8 mouse cellular contexts compared by ENCODE assay signal in genomic region chr4:120286761-120287241, GRCm38 (mm10). TPM values are rescaled to one million over a fixed set of nuclear protein-coding genes. Genes with fewer than 3 reads are reported as not detected.
DNase-seq lines count a peak whose midpoint lies in the region; ATAC-seq and TF ChIP-seq lines count a peak whose summit lies in the region.

No protein-coding gene starts in this region.

- H3K4me3 ChIP-seq in kidney, adult 2 months (ENCODE audit: insufficient read depth, low read depth, low read length): peak overlapping the region; percentile 39
- peak overlapping the region; percentile 61 for H3K4me3 ChIP-seq in forebrain, embryonic 15.5 days
- peak overlapping the region; percentile 64 for H3K4me3 ChIP-seq in limb, embryonic 13.5 days
- H3K4me3 ChIP-seq in neural tube, embryonic 13.5 days: peak overlapping the region; percentile 79

- TF ChIP-seq POLR2A in kidney, adult 2 months (IDR thresholded peaks at IDR 0.05; ENCODE audit: low read depth, low read length): no peak

- no peaks in the 10 kb centered on the region for H3K27me3 ChIP-seq in kidney, adult 2 months (replicated peaks; ENCODE audit: control insufficient read depth, insufficient read depth, low read length)
- no peaks in the 10 kb centered on the region for H3K27me3 ChIP-seq in forebrain, embryonic 15.5 days
- H3K27me3 ChIP-seq in limb, embryonic 13.5 days: peaks cover 91% of the 10 kb centered on the region
- H3K27me3 ChIP-seq in neural tube, embryonic 13.5 days: peaks cover 39% of the 10 kb centered on the region

- H3K27ac ChIP-seq in kidney, adult 2 months (ENCODE audit: insufficient read depth, low read depth, low read length): no peak overlapping the region
- peak overlapping the region; percentile 97 for H3K27ac ChIP-seq in forebrain, embryonic 15.5 days (replicated peaks)
- H3K27ac ChIP-seq in limb, embryonic 13.5 days: no peak overlapping the region
- peak overlapping the region; percentile 85 for H3K27ac ChIP-seq in neural tube, embryonic 13.5 days (replicated peaks)

- H3K4me2 ChIP-seq in forebrain, embryonic 15.5 days (replicated peaks): peak overlapping the region; percentile 84
- H3K4me2 ChIP-seq in limb, embryonic 13.5 days (replicated peaks): peak overlapping the region; percentile 100
- peak overlapping the region; percentile 97 for H3K4me2 ChIP-seq in neural tube, embryonic 13.5 days

- WGBS in kidney, adult 2 months: 1% methylated on average over 53 of the region's 53 CpGs
- WGBS in forebrain, embryonic 15.5 days: under 1% methylated on average over 51 of the region's 53 CpGs
- under 1% methylated on average over 53 of the region's 53 CpGs for WGBS in limb, embryonic 13.5 days
- WGBS in neural tube, embryonic 13.5 days: 0% methylated on average over 53 of the region's 53 CpGs

- DNase-seq in kidney, adult 2 months: peak; percentile 31
- DNase-seq in kidney, adult 9 months: no peak
- DNase-seq in adrenal gland, postnatal 10 days: peak; percentile 44
- no peak for DNase-seq in ovary, postnatal 36 days (ENCODE audit: low spot score)
- no peak for DNase-seq in T-cell, adult 2 months (ENCODE audit: low spot score)

- H3K9me3 ChIP-seq in forebrain, embryonic 15.5 days: no peaks in the 10 kb centered on the region
- H3K9me3 ChIP-seq in limb, embryonic 13.5 days: no peaks in the 10 kb centered on the region
- H3K9me3 ChIP-seq in neural tube, embryonic 13.5 days: no peaks in the 10 kb centered on the region

- ATAC-seq in forebrain, embryonic 15.5 days (replicated peaks): no peak
- no peak for ATAC-seq in limb, embryonic 13.5 days (ENCODE audit: low FRiP score, low read depth)
- no peak; the same call in 1 of the 2 replicates for ATAC-seq in neural tube, embryonic 13.5 days (ENCODE audit: low read depth)

- H3K4me1 ChIP-seq in kidney, adult 2 months (ENCODE audit: control insufficient read depth, insufficient read depth, low read length): no peaks in the 10 kb centered on the region
- H3K4me1 ChIP-seq in forebrain, embryonic 15.5 days: peaks cover 49% of the 10 kb centered on the region
- H3K4me1 ChIP-seq in limb, embryonic 13.5 days: peaks cover 29% of the 10 kb centered on the region
- peaks cover 64% of the 10 kb centered on the region for H3K4me1 ChIP-seq in neural tube, embryonic 13.5 days (replicated peaks)

- H3K36me3 ChIP-seq in kidney, adult 2 months (ENCODE audit: control insufficient read depth, insufficient read depth, low read length): no peaks in the 10 kb centered on the region
- no peaks in the 10 kb centered on the region for H3K36me3 ChIP-seq in forebrain, embryonic 15.5 days
- H3K36me3 ChIP-seq in limb, embryonic 13.5 days: no peaks in the 10 kb centered on the region
- H3K36me3 ChIP-seq in neural tube, embryonic 13.5 days: no peaks in the 10 kb centered on the region

- TF ChIP-seq CTCF in kidney, adult 2 months (conservative IDR thresholded peaks at IDR 0.05; ENCODE audit: insufficient read depth, insufficient read length, low read depth, low read length): no peak

- H3K9ac ChIP-seq in forebrain, embryonic 15.5 days (replicated peaks): peak overlapping the region; percentile 97
- peak overlapping the region; percentile 67 for H3K9ac ChIP-seq in limb, embryonic 13.5 days
- H3K9ac ChIP-seq in neural tube, embryonic 13.5 days: peak overlapping the region; percentile 89

RNA-seq across cellular contexts. Expression of gene Foxo6, which starts 0.3 kb away (rescaled TPM):
- polyA plus RNA-seq in kidney, adult 2 months (2012; rRNA removed): 0.41 and 0.61 TPM in 2 replicates
- total RNA-seq in adrenal gland, postnatal 10 days (2021): 1 to 10 TPM; 1.4 to 3.7 TPM
- 4.4 and 5.3 TPM in 2 replicates for polyA plus RNA-seq in forebrain, embryonic 15.5 days (2015; fragmentation: Nextera tagmentation; extraction: Ambion mirVana)
- 0.05 and 0.11 TPM in 2 replicates for polyA plus RNA-seq in limb, embryonic 13.5 days (2015; fragmentation: Nextera tagmentation; extraction: Ambion mirVana)
- polyA plus RNA-seq in neural tube, embryonic 13.5 days (2015; fragmentation: Nextera tagmentation; extraction: Ambion mirVana): 0.62 and 1.0 TPM in 2 replicates

Comparison
In these comparisons a context has a peak if more than half of its experiments do, and no peak if none do; other contexts are left out.
1. DNase-seq: peak in kidney, adult 2 months (single experiment) and adrenal gland, postnatal 10 days (single experiment); none in kidney, adult 9 months (single experiment), ovary, postnatal 36 days (single experiment) and T-cell, adult 2 months (single experiment).
2. H3K27ac ChIP-seq: peak in forebrain, embryonic 15.5 days (single experiment) and neural tube, embryonic 13.5 days (single experiment); none in kidney, adult 2 months (single experiment) and limb, embryonic 13.5 days (single experiment).
3. Peak in every context shown above with its lines, with median percentiles within 50 percentile points of each other: H3K4me3 ChIP-seq, H3K4me2 ChIP-seq and H3K9ac ChIP-seq.